Mouse (Mus musculus) heart, adult 11 months (tissue): Measurements from ENCODE around the gene Dph2.
A peak's percentile ranks its signal among the peaks of the same experiment; 100 is the strongest.

Experiments used
- DNase-seq: peaks from one replicate; pipeline ENCODE4 v3.0.0; 2022

The Dph2 gene

DNA sequence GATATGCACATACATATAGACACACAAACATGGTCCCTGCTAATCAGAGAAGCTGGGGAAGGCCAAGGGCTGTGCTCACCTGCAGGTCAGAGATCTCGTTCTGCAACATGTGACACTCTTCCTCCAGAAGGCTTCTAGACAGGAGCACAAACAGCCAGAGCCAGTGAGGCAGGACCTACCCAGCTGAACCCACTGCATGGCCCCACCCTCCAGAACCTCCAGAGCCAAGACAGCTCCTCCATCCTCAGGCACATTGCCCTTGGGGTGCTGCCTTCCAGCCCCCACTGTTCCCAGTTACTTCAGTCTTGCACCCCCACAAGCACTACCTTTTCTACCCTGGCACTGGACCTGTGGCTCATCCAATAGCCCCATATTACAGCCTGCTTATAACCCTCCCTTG lies 21.4 kb downstream of the Dph2 start:
- no peak for DNase-seq

DNA sequence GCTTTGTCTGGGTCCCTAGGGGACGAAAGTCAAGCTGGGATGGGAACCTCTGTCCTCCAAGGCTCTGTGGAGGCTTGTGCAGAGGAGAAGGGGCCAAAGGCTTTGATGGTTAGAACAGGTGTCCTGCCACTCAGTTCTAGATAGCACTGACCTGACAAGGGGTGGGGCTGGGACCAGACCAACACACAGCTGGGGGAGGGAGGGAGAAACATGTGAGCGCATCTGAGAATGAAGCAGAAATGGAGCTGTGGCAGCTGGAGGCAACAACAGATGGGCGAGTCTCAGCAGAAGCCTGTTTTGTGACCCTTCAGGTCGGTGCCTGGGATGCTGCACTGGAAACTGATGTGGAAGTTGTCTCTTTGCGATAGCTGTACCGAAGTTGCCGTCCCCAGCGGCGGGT lies 22.5 kb downstream of the Dph2 start:
- DNase-seq: no peak

GRCm38 (mm10) chr4:117867823-117868222 lies 24.0 kb downstream of the Dph2 start:
- peak; percentile 94 for DNase-seq

GRCm38 (mm10) chr4:117867000-117867399 lies 24.8 kb downstream of the Dph2 start:
- no peak for DNase-seq

- DNase-seq: peak; percentile 97
These were observed 25.7 kb downstream of the Dph2 start for GRCm38 (mm10) chr4:117866083-117866482.

DNA sequence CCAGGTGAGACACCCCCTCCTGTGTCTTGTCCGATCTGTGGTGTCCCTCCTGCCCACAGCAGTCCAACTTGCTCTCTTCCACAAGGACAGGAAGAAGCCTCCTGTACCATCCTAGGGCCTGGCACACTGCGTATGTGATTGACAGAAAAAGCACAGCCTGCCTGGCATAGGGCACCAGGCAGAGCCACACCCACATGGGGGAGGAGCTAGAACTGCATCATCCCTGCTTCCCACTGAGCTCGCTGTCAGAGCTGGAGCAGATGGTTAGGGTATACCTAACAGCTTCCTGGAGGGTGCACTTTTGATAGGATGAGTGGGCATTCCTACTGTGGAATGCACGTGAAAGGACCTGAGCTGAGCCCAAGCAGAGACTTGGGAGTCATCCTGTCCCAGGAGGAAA lies 29.0 kb downstream of the Dph2 start:
- no peak for DNase-seq

DNA sequence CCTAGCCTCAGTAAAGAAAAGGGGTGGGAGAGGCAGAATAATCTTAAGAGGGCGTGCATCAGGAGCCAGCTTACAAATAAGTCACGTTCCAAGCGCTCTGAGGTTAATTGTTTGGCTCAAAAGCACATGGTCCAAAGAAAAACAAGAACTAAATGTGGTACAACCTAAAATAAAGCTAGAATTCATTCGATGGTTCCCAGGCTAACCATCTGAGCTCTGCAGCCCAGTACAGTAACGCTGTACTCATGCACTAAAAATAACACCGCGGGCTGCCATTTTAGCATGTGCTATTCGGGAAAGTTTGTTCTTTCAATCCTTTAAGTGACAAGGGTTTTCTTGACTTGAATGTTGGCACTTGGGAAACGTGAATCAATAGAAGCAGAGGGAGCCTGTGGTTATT lies 31.3 kb downstream of the Dph2 start:
- DNase-seq: no peak

GRCm38 (mm10) chr4:117858794-117859193 lies 33.0 kb downstream of the Dph2 start:
- no peak for DNase-seq

GRCm38 (mm10) chr4:117855146-117855545 lies 36.7 kb downstream of the Dph2 start:
- DNase-seq: no peak

- DNase-seq: no peak
These were observed 39.5 kb downstream of the Dph2 start for GRCm38 (mm10) chr4:117852152-117852868.

GRCm38 (mm10) chr4:117850871-117851270 lies 41.0 kb downstream of the Dph2 start:
- peak; percentile 99 for DNase-seq

DNA sequence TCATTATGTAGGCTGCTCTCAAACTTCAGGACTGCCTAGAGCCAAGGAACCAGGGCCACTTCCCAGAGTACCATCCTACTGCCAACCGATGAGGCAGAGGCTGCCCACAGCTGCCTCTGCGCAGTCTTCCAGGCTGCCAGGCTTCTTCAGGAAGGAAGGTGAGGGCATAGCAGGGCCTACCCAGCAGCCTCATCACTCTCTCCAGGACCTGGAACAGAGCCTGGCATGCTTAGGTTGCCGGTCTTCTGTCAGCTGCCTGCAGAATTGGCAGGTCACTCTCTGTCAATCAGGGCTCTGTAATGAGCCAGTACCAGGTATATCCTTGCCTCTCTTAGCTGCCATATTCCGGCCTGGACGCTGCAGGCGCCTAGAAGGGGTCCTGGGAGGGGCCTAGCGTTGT lies 41.7 kb downstream of the Dph2 start:
- DNase-seq: no peak

GRCm38 (mm10) chr4:117849506-117849905 lies 42.3 kb downstream of the Dph2 start:
- no peak for DNase-seq

GRCm38 (mm10) chr4:117849063-117849462 lies 42.8 kb downstream of the Dph2 start:
- DNase-seq: no peak

DNA sequence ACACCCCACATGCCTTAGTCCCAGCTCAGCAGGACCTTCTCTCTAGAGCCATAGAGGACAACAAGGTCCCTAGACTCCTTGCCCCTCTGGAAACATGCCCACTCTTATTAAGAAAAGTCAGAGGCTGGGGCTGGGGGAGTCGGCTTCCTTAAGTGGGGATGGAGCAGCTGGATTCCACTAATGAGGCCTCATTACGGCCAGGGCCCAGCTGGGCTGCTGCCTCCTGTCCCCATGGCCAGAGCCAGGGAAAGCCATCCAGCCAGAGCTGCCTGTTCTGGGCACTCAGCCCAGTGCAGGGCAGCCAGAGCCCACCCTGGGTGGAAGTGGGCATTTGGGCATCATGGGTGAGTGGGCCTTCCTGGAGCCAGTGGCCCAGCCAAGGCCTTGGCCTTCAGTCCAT lies 44.8 kb downstream of the Dph2 start:
- no peak for DNase-seq

GRCm38 (mm10) chr4:117846261-117846660 lies 45.6 kb downstream of the Dph2 start:
- DNase-seq: no peak

- DNase-seq: no peak
These were observed 46.5 kb downstream of the Dph2 start for GRCm38 (mm10) chr4:117845316-117845715.

DNA sequence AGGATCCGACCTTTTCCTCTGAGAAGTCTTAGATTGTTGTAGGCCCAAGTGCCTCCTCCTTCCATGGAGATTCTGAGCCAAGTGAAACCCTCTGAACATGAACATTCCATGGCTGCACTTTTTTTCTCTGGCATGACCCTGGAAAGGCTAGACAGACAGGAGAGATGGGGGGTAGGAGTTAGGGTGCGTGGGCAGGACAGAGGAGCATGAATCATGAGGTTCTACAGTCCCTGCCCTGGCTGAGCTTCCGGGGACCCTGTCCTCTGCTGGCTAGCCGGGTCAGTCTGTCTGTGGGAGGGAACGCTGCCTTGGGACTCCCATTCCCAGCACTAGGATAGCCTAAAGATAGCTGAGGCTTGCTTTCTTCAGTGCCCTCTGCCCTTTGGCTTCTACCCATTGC lies 47.4 kb downstream of the Dph2 start:
- no peak for DNase-seq

GRCm38 (mm10) chr4:117843101-117843500 lies 48.7 kb downstream of the Dph2 start:
- no peak for DNase-seq

DNA sequence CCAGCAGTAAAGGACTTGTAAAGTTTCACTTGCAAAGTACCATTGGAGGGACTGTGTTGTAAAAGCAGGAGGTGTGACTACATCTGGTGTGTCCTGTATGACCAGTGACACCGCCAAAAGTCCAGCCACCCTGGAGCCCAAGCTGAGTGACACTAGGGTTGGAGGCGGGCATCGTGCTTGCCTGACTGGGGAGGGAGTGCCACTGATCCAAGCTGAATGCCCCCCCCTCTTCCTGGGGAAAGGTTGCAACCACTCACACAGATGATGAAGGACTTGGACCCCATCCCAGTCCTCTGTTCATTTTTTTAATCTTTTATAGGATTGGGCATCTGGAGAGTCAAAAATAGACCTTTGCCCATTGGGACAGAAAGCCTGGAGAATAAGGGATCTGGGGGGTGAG lies 50.3 kb downstream of the Dph2 start:
- no peak for DNase-seq

DNA sequence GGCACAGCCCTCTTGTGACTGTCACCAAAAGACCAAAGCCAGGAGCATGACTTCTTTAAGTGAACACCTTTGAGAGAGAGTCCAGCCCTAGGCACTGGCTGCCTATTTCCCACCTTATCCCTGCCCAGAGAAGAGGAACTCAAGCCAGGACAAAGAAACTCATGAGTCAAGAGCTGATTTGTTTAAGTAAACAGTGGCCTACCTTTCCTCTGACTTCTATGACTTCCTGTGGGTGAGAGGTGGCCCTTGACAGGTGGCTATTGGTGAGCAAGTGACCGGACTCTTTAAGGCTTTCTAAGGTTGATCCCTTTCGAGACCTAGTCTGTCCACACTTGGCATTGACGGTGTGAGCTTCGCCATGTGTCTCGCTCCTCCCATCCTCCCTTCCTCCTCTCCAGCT lies 51.0 kb downstream of the Dph2 start:
- no peak for DNase-seq

GRCm38 (mm10) chr4:117839366-117839765 lies 52.5 kb downstream of the Dph2 start:
- DNase-seq: no peak
